Mouse (Mus musculus): ENCODE data around the gene Prss16. TPM values are rescaled to one million over a fixed set of nuclear protein-coding genes. Genes with fewer than 3 reads are reported as not detected.
"Not testable (repeated sequence)": the region's sequence is repeated elsewhere in the genome, so short reads cannot be mapped to it uniquely, and the experiment has no call there.

Prss16 gene
- polyA plus RNA-seq, 1 experiment from 2014 or later, result 0.46 TPM

GRCm38 (mm10) chr13:22043503-22044431, 34.2 kb upstream of the Prss16 start:
- peak overlapping the region; percentile 45 for H3K4me3 ChIP-seq (ENCODE audit: low read depth, low read length)
- DNase-seq (ENCODE audit: low spot score), result peak; percentile 69
- H3K27me3 ChIP-seq (replicated peaks; ENCODE audit: control insufficient read depth, insufficient read depth, low read length), result no peaks in the 10 kb centered on the region
- ATAC-seq (replicated peaks; ENCODE audit: low FRiP score, low TSS enrichment, low read depth), result peak; percentile 8
- H3K4me1 ChIP-seq (replicated peaks; ENCODE audit: control insufficient read depth, insufficient read depth, low read length), result peaks cover 8% of the 10 kb centered on the region; the same call in 1 of the 2 replicates
- no peaks in the 10 kb centered on the region for H3K9me3 ChIP-seq (ENCODE audit: control insufficient read depth, low read length)
- H3K36me3 ChIP-seq (ENCODE audit: control insufficient read depth, insufficient read depth, low read length), result no peaks in the 10 kb centered on the region
- H3K9ac ChIP-seq (ENCODE audit: low read length), result peak overlapping the region; percentile 62
- H3K27ac ChIP-seq (ENCODE audit: low read depth), result peak overlapping the region; percentile 74
- WGBS, result 3% methylated on average over 10 of the region's 14 CpGs
- H3K4me2 ChIP-seq (ENCODE audit: low read length), result peak overlapping the region; percentile 60

DNA sequence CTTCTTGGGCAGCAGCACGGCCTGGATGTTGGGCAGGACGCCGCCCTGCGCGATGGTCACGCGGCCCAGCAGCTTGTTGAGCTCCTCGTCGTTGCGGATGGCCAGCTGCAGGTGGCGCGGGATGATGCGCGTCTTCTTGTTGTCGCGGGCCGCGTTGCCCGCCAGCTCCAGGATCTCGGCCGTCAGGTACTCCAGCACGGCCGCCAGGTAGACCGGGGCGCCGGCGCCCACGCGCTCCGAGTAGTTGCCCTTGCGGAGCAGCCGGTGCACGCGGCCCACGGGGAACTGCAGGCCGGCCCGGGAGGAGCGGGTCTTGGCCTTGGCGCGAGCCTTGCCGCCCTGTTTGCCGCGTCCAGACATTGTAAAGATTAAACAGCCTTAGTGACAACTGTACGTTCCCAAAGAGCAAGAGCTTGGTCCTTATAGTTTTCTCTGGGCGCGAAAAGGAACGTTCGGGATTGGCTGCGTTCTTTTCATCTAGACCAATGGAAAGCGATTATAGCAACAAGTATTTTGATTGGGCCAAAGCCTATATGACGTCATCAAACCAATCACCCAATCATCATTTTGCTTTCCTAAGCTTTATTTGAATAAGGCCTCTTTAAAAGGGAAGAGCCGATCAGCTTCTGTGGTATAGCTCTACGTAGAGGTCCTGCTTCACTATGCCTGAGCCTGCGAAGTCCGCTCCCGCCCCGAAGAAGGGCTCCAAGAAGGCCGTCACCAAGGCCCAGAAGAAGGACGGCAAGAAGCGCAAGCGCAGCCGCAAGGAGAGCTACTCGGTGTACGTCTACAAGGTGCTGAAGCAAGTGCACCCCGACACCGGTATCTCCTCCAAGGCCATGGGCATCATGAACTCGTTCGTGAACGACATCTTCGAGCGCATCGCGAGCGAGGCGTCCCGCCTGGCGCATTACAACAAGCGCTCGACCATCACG, 33.3 kb upstream of the Prss16 start, which contains the start of the genes Hist1h2ag and Hist1h2bj:
Gene Hist1h2ag, minus strand, starts transcription at position 377 of the 935 bp plus-strand sequence.
Gene Hist1h2bj, plus strand, starts transcription at position 647 of the 935 bp plus-strand sequence.
- under 1% methylated on average over 39 of the region's 80 CpGs for WGBS

DNA sequence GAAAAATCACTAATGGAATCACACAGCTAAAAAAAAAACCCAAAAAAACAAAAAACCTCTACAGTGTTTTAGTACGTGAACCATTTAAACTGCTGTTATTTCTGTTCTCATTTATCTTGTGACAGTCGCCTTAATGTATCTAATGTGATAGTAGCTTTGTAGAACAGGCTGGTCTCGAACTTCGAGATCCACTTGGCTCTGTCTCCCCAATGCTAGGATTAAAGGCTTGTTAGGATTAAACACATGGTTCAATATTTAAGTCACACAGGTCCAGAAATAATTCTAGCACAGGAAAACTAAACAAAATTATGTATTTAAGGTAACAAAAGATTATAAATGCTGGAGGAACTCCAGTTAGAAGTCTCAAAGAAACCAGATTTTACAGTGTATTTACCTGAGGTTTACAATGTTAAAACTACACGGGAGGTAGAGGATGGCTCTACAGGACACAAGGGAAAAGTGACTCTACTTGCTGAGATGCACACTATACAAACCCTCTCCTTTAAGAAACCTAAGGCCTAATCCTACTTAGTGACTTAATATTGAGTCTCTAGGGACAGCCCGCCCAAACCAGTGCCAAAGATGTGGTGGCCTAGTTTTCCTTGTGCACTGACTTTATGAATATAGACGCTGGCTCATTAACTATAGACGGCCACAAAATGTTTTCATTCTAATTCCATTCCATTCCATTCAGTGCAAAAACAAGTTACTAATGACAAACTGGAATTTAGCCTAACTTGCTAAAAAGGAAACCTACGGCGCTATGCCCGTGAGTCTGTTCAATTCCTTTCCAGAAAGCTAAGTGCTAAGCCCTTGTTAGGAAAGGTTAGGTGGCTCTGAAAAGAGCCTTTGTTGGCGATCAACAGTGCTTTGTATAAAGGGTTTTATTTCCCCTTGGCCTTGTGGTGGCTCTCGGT, 32.4 kb upstream of the Prss16 start:
- ATAC-seq (replicated peaks; ENCODE audit: low FRiP score, low TSS enrichment, low read depth), result no peak
- Histone ChIP-seq H3K4me2 (ENCODE audit: low read length) (peak overlapping the region; percentile 59), H3K9ac (ENCODE audit: low read length) (peak overlapping the region; percentile 70), H3K36me3 (ENCODE audit: control insufficient read depth, insufficient read depth, low read length) (no peaks in the 10 kb centered on the region), H3K4me1 (replicated peaks; ENCODE audit: control insufficient read depth, insufficient read depth, low read length) (peaks cover 9% of the 10 kb centered on the region; the same call in 1 of the 2 replicates), H3K4me3 (ENCODE audit: low read depth, low read length) (peak overlapping the region; percentile 42), H3K27ac (ENCODE audit: low read depth) (peak overlapping the region; percentile 96), H3K27me3 (replicated peaks; ENCODE audit: control insufficient read depth, insufficient read depth, low read length) (no peaks in the 10 kb centered on the region), H3K9me3 (ENCODE audit: control insufficient read depth, low read length) (no peaks in the 10 kb centered on the region)
- 4% methylated on average over 13 of the region's 13 CpGs for WGBS
- peak; percentile 70 for DNase-seq (ENCODE audit: low spot score)

More for the DNA sequence above, 33.3 kb upstream of the Prss16 start, which contains the start of the genes Hist1h2ag and Hist1h2bj:
- DNase-seq (ENCODE audit: low spot score) (peak; percentile 87), ATAC-seq (replicated peaks; ENCODE audit: low FRiP score, low TSS enrichment, low read depth) (peak; percentile 90)
- Histone ChIP-seq H3K4me2 (ENCODE audit: low read length) (peak within 1 kb of the TSS; percentile 60), H3K9ac (ENCODE audit: low read length) (peak within 1 kb of the TSS; percentile 70), H3K4me3 (ENCODE audit: low read depth, low read length) (peak within 1 kb of the TSS; percentile 45), H3K27ac (ENCODE audit: low read depth) (peak within 1 kb of the TSS; percentile 96)
- not testable (repeated sequence) for H3K4me1 ChIP-seq (replicated peaks; ENCODE audit: control insufficient read depth, insufficient read depth, low read length); H3K9me3 ChIP-seq (ENCODE audit: control insufficient read depth, low read length); H3K36me3 ChIP-seq (ENCODE audit: control insufficient read depth, insufficient read depth, low read length); H3K27me3 ChIP-seq (replicated peaks; ENCODE audit: control insufficient read depth, insufficient read depth, low read length)

- not testable (repeated sequence) for H3K27me3 ChIP-seq (replicated peaks; ENCODE audit: control insufficient read depth, insufficient read depth, low read length); H3K36me3 ChIP-seq (ENCODE audit: control insufficient read depth, insufficient read depth, low read length); H3K9me3 ChIP-seq (ENCODE audit: control insufficient read depth, low read length)
- peak within 1 kb of the TSS; percentile 59 for H3K4me2 ChIP-seq (ENCODE audit: low read length)
- peak within 1 kb of the TSS; percentile 96 for H3K27ac ChIP-seq (ENCODE audit: low read depth)
- H3K9ac ChIP-seq (ENCODE audit: low read length), result peak within 1 kb of the TSS; percentile 70
- DNase-seq (ENCODE audit: low spot score) (peak; percentile 99), ATAC-seq (replicated peaks; ENCODE audit: low FRiP score, low TSS enrichment, low read depth) (peak; percentile 50)
- peak within 1 kb of the TSS; percentile 42 for H3K4me3 ChIP-seq (ENCODE audit: low read depth, low read length)
- H3K4me1 ChIP-seq (replicated peaks; ENCODE audit: control insufficient read depth, insufficient read depth, low read length), result peaks cover 16% of the 10 kb centered on the region
- WGBS, result under 1% methylated on average over 22 of the region's 27 CpGs
Observed at GRCm38 (mm10) chr13:22041142-22041536, 31.6 kb upstream of the Prss16 start, which contains the start of gene Hist1h4i. Gene Hist1h4i, minus strand, starts transcription at chr13:22041362.

- peak; percentile 77 for DNase-seq (ENCODE audit: low spot score)
- under 1% methylated on average over 18 of the region's 24 CpGs for WGBS
- peaks cover 16% of the 10 kb centered on the region for H3K4me1 ChIP-seq (replicated peaks; ENCODE audit: control insufficient read depth, insufficient read depth, low read length)
- H3K4me2 ChIP-seq (ENCODE audit: low read length), result peak overlapping the region; percentile 59
- no peaks in the 10 kb centered on the region for H3K9me3 ChIP-seq (ENCODE audit: control insufficient read depth, low read length)
- peak overlapping the region; percentile 40 for H3K4me3 ChIP-seq (ENCODE audit: low read depth, low read length)
- ATAC-seq (replicated peaks; ENCODE audit: low FRiP score, low TSS enrichment, low read depth), result no peak; the same call in 1 of the 2 replicates
- H3K36me3 ChIP-seq (ENCODE audit: control insufficient read depth, insufficient read depth, low read length), result no peaks in the 10 kb centered on the region
- H3K9ac ChIP-seq (ENCODE audit: low read length), result peak overlapping the region; percentile 70
- H3K27ac ChIP-seq (ENCODE audit: low read depth), result peak overlapping the region; percentile 96
- H3K27me3 ChIP-seq (replicated peaks; ENCODE audit: control insufficient read depth, insufficient read depth, low read length), result no peaks in the 10 kb centered on the region
Observed at GRCm38 (mm10) chr13:22040464-22041141, 31.1 kb upstream of the Prss16 start.

GRCm38 (mm10) chr13:22039951-22040463, 30.5 kb upstream of the Prss16 start:
- Histone ChIP-seq H3K36me3 (ENCODE audit: control insufficient read depth, insufficient read depth, low read length) (no peaks in the 10 kb centered on the region), H3K9ac (ENCODE audit: low read length) (peak overlapping the region; percentile 70), H3K4me1 (replicated peaks; ENCODE audit: control insufficient read depth, insufficient read depth, low read length) (peaks cover 16% of the 10 kb centered on the region), H3K27ac (ENCODE audit: low read depth) (peak overlapping the region; percentile 96), H3K9me3 (ENCODE audit: control insufficient read depth, low read length) (no peaks in the 10 kb centered on the region), H3K27me3 (replicated peaks; ENCODE audit: control insufficient read depth, insufficient read depth, low read length) (no peaks in the 10 kb centered on the region), H3K4me3 (ENCODE audit: low read depth, low read length) (peak overlapping the region; percentile 40), H3K4me2 (ENCODE audit: low read length) (peak overlapping the region; percentile 59)
- peak; percentile 45 for DNase-seq (ENCODE audit: low spot score)
- no peak for ATAC-seq (replicated peaks; ENCODE audit: low FRiP score, low TSS enrichment, low read depth)
- 4% methylated on average over 2 of the region's 2 CpGs for WGBS

DNA sequence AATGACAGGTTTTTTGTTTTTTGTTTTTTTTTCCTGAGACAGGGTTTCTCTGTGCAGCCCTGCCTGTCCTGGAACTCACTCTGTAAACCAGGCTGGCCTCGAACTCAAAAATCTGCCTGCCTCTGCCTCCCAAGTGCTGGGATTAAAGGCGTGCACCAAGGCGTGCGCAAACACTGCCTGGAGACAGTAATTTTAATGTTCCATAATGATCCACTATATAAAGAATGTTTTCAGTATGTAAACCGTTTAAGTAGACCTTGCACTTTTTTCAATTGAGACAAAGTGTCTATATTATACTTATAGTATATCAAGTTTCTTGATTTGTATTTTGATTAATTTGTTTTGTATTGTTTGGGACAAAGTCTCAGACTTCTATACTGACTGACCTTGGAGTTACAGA, 29.8 kb upstream of the Prss16 start:
- DNase-seq (ENCODE audit: low spot score) (peak; percentile 46), ATAC-seq (replicated peaks; ENCODE audit: low FRiP score, low TSS enrichment, low read depth) (no peak)
- 74% methylated on average over 5 of the region's 5 CpGs for WGBS
- Histone ChIP-seq H3K36me3 (ENCODE audit: control insufficient read depth, insufficient read depth, low read length) (no peaks in the 10 kb centered on the region), H3K4me1 (replicated peaks; ENCODE audit: control insufficient read depth, insufficient read depth, low read length) (peaks cover 16% of the 10 kb centered on the region), H3K4me3 (ENCODE audit: low read depth, low read length) (no peak overlapping the region), H3K27me3 (replicated peaks; ENCODE audit: control insufficient read depth, insufficient read depth, low read length) (no peaks in the 10 kb centered on the region), H3K27ac (ENCODE audit: low read depth) (peak overlapping the region; percentile 96; the same call in 1 of the 2 replicates), H3K9me3 (ENCODE audit: control insufficient read depth, low read length) (no peaks in the 10 kb centered on the region), H3K9ac (ENCODE audit: low read length) (no peak overlapping the region), H3K4me2 (ENCODE audit: low read length) (peak overlapping the region; percentile 59; the same call in 1 of the 2 replicates)

Measured in intestine, embryonic 14.5 days (tissue).